Mouse (Mus musculus) forelimb bud, embryonic 11.5 days (tissue): ENCODE results near the gene Ube2d1.

Experiments
- DNase-seq: peaks from one replicate; pipeline ENCODE4 v3.0.0-alpha.2; 2012; ENCODE audit warnings: low read depth, low spot score

Gene Ube2d1

GRCm38 (mm10) chr10:71284511-71285125 lies 444 bp downstream of the Ube2d1 start:
- DNase-seq, result peak; percentile 46

GRCm38 (mm10) chr10:71284131-71284510 lies 941 bp downstream of the Ube2d1 start:
- DNase-seq, result no peak

- no peak for DNase-seq
Measured at GRCm38 (mm10) chr10:71273008-71273739, 11.9 kb downstream of the Ube2d1 start.

GRCm38 (mm10) chr10:71267973-71268372 lies 17.1 kb downstream of the Ube2d1 start:
- no peak for DNase-seq

- DNase-seq, result no peak
Measured at GRCm38 (mm10) chr10:71267511-71267910, 17.6 kb downstream of the Ube2d1 start.

DNA sequence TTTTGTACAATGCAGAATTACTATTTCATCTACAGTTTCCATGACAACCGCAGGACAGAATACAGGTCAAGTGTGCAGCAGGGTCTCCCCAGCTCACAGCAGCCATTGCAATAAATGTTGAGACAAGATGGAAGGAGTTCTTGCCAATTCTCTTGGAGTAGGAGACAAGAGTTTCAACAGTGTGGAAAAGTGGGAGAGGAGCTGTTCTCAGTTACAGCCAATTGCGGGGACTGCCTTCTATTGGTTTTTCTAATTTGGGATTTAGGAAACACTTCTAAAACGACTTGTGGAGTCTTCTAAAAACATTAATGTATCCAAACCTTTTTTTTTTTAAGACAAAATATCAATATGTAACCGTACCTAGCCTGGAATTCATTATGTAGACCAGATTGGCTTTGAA lies 20.0 kb downstream of the Ube2d1 start:
- DNase-seq, result no peak

GRCm38 (mm10) chr10:71261637-71262036 lies 23.4 kb downstream of the Ube2d1 start:
- no peak for DNase-seq

- no peak for DNase-seq
Measured at GRCm38 (mm10) chr10:71258943-71259342, 26.1 kb downstream of the Ube2d1 start.

GRCm38 (mm10) chr10:71258516-71258915 lies 26.5 kb downstream of the Ube2d1 start:
- no peak for DNase-seq

DNA sequence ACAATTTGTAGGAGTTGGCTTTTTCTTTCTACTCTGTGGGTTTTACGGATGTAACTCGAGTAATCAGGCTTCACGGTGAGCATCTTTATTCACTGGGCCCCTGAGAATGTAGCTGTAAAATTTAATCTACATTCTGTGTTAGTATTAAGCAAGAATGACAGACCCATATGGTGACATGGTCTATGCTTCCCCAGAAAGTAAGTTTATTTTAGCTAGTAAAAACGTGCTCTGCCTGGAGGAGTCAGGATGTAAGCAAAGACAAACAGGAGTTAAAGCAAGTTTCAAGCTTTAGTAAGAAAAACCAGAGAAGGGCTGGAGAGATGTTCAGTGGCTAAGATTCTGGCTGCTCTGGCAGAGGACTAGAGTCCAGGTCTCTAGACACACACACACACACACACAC lies 31.9 kb downstream of the Ube2d1 start:
- no peak for DNase-seq

GRCm38 (mm10) chr10:71252421-71252820 lies 32.6 kb downstream of the Ube2d1 start:
- no peak for DNase-seq

DNA sequence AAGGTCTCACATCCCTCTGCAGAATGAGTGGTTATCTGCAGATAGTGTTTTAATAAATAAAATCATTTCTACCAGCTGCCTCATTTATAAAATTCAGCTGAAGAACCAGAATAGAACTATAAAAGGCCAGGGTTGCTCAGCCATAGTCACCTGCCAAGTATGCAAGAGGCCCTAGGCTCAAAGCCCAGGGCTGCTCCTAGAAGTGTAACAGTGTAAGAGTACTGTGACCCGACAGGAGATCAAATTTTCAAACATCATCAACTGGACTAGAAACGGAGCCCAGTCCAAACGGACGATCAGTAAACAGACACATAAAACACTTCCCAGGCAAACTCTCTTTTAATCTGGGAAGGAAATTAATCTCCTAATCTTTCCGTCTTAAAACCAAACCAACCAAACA lies 33.2 kb downstream of the Ube2d1 start:
- no peak for DNase-seq

GRCm38 (mm10) chr10:71251256-71251655 lies 33.8 kb downstream of the Ube2d1 start:
- no peak for DNase-seq

DNA sequence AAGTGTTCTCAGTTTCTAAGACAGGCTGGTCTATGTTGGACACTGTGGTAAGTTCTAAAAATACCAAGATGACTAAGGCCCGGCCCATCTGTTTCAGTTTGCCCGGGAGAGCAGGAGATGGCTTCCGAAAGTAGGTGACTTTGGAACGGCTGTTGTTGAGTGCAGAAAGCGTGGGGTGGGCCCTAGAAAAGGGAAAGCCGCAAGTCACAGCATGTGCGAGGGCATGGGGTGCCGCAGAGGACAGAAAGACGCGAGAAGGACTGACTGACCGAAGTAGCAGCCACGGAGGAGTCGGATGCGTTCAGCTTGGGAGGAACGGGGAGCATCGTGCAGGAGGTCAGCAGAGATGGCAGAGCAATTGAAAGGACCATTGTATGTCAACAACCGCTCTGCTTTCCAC lies 34.6 kb downstream of the Ube2d1 start:
- no peak for DNase-seq

DNA sequence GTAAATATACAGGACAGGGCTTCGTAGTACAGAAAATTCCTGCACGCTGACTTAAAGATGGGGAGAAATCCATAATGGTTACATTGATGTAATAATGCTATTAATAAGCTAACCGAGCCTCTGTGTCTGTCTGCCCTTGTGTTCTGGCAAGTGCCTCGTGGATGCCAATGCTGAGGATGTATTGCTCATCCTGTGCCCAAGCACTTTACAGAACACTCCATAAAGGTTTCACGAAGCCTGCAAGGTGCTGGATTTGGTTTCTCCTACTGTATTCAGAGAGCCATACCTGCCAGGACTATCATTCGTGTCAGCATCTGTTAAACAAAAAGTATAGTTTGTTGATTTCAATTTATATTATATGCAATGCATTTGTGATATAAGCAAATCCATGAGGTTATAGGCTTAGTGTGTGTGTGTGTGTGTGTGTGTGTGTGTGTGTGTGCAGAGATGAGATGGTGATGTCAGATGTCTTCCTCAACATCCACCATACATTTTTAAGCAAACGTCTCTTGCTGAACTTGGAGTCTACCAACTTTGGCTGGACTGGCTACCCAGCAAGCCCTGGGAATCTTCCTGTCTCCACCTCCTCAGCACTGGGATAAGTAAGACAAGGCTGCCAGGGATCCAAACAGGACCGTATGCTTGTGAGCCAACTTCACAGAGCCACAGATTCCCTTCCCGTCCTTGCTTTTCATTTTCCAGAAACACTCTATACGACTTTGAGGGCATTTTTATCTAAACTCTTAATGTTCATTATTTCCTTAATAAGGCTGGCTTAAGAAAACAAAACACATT lies 35.8 kb downstream of the Ube2d1 start:
- no peak for DNase-seq

DNA sequence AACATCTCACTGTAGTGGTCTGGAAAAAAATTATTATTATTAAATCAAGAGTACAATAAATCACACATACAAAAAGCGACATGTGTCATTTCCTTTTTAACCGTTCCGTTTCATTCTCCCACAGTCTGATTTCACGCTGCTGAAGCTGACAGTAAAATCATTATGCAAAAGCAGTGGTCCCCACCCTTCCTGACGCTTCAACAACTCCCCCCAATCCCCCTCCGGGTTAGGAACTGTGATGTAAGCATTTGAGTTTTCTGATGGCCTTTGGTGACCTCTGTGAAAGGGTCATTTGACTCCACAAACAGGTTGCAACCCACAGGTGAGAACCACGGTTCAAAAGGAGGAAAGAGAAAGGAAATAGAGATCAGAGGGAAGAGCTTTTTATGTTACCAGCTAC lies 38.1 kb downstream of the Ube2d1 start:
- DNase-seq, result no peak

DNA sequence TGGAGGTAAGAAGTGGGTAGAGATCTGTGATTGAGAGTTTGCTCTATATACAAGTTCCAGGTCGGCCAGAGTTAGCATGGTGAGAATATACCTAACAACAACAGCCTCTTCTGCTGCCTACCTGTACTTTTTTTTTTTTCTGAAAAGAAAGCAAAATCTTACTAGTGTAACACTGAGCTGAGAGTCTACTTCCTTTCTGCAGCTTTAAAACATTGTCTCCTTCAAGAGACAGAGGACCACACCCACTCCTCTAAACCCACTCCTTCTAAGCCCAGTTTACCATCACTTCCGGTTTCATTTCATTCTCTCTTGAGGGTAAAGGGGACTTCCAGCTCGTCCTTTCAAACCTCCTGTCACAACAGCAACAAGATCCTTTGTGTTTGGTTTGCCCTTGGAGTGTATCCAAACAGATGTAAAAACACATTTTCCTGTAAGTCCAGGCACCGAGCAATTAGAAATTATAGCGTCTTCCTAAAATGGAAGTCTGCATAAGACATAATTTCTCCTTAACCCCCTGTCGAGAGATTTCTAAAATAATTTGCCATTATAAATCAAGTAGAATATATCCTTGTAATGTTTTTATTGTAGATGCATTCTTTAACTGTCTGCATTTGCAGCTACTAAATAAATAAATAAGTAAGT lies 45.5 kb downstream of the Ube2d1 start:
- no peak for DNase-seq

- DNase-seq, result no peak
Measured at GRCm38 (mm10) chr10:71238240-71238554, 46.9 kb downstream of the Ube2d1 start, which contains the start of gene Tfam. Gene Tfam (minus strand): TSS chr10:71238280.

DNA sequence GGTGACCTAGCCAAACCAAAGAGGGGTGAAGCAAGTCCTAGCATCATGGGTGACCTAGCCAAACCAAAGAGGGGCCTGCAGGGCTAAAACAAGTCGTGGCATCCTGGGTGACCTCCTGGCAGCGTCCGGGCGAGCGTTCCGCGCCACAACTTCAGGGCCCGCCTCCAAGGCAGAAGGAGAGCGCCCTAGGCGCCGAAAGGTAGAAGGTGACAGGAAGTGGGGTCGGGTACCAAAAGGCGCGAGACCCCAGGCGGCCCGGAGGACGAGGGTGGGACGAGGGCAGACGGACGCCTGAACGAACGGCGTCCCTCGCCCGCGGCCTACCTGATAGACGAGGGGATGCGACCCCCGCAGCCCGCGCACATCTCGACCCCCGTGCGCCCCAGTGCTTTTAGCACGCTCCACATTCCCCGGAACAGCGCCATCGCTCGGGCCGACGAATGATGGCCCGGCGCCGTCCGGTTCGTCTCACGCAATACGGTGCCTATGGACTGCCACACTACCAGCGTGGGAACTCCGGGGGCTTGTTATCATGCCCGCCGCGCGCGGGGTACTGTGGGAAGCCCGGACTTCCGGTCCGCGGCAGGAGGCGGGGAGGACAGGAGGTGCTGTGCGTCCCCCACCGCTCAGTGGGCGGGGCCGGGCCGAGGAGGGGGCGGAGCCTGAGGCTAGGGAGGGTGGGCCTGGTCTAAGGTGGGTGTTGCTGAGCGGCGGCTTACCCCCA lies 47.4 kb downstream of the Ube2d1 start:
- DNase-seq, result peak; percentile 94

DNA sequence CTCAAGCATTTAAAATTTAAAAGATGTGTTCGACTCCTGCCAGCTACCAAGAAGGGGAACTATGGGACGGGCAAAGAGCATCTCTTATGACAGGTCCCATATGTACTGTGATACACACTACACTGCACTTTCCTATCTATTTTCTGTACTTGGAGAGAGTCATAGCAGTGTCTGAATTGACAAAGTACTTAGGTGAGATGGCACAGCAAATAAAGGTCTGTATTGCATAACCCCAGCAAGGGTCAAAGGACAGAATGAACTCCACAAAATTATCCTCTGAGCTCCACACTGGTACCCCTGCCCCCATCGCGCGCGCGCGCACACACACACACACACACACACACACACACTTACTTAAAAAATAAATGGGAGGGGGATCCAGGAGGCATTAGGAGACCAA lies 51.0 kb downstream of the Ube2d1 start:
- no peak for DNase-seq

DNA sequence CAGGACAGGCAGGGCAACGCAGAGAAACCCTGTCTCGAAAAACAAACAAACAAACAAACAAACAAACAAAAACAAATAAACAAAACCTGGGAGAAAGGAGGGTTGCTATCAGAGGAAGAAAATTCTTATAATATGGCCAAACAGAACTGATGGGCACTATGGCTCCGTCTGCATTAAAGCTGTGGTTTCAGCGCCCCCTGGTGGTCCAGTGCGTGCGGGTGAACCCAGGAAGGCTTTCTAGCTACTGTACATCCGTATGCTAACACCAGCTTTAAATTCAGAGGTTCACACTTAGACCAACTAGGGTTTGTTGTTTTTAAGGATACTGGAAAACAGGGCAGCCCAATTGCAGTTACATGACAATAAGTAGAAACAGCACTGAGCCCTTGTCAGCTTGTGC lies 59.2 kb downstream of the Ube2d1 start:
- DNase-seq, result peak; percentile 67

- no peak for DNase-seq
Measured at GRCm38 (mm10) chr10:71223101-71223500, 62.0 kb downstream of the Ube2d1 start.
